Mouse (Mus musculus) left cerebral cortex, postnatal 4 days (tissue): ENCODE measurements at regions not wholly inside any gene's neighbourhood (a gene's known extent, or its start where the extent isn't known, plus 50 kb on each side); places are given as distances from the start of the nearest gene placed in this dataset.

Source experiments
- DNase-seq: peaks from one replicate; pipeline ENCODE4 v3.0.0-alpha.2; 2022
- intact Hi-C: fragments of 180-260 bp; cut with DNase I; formaldehyde crosslinking; loops from one replicate; pipeline ENCODE4 v1.15.1; 2025

DNA sequence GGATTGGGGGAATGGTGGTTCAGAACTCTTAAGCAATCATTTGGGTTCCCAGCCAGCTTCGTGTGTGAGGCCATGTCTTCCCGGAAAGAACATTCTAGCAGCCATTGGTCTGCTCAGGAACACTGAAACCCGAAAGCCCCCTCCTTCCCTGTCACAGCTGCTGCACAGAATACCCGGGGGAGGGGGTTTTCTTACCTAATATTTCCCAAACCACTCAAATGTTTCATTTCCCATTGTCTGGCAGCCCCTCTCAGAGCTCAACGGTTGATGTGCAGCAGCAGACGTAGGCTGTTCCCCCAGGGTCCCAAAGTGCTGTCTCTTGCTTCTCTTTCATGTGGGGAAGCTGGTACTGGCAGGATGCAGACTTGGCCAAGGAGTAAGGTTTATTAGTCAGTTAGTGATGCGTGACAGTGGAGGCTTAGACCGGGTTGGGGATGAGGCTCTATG is 132.4 kb downstream of the 2410131K14Rik start:
- intact Hi-C loops, result no loop called here
- DNase-seq, result peak; percentile 28

DNA sequence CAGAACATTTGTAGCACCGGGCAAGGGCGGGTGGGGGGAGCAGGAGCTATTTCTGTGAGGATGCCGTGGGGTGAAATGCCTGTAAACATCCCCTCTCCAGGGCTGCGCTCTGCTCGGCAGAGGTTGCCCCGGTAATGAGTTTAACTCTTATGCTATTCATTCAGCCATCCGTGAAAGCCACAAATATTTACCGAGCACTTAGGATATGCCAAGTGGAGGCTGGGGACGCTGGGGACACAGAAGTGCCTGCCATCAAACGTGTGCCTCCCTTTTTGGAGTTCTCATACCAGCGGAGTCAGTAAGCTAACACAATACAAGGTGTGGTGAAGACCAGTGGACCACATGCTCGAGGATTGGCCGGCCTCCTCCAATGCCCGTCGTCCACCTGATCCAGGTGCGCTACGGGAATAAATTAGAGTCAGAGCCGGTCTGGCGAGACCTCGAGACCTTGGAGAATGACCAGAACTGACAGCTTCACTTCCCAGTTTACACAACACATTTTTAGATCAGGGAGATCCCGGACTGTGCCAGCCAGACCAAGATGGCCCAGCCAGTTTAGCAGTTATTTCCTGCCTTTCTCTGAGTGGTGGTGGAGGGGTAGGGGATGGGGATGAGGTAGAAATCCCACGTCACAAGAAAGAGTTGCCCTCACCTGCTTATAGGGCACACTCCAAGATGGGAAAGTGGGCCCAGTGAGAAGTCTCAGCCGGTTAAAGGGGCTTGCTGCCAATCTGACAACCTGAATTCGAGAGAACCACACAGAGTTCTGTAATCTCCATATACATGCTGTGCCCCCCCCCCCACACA is 134.4 kb downstream of the 2410131K14Rik start:
- no peak for DNase-seq
- intact Hi-C loops, result no loop called here

DNA sequence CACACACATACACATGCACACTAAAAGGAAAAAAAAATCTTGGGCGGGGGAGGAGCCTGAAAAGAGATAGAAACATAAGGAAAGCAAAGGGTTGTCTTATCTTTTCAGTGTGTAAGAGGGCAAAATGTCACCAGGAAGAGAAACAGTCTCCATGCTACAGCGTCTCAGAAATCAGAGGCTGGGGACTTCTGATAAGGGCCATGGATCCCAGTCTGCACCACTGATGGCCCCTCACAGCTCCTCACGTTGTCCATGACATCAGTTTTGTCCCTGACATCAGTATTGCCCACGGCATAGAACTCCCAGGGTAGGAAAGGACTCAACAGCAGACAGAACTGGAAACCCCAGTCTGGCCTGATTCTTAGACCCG is 135.0 kb downstream of the 2410131K14Rik start:
- intact Hi-C loops, result no loop called here
- no peak for DNase-seq

DNA sequence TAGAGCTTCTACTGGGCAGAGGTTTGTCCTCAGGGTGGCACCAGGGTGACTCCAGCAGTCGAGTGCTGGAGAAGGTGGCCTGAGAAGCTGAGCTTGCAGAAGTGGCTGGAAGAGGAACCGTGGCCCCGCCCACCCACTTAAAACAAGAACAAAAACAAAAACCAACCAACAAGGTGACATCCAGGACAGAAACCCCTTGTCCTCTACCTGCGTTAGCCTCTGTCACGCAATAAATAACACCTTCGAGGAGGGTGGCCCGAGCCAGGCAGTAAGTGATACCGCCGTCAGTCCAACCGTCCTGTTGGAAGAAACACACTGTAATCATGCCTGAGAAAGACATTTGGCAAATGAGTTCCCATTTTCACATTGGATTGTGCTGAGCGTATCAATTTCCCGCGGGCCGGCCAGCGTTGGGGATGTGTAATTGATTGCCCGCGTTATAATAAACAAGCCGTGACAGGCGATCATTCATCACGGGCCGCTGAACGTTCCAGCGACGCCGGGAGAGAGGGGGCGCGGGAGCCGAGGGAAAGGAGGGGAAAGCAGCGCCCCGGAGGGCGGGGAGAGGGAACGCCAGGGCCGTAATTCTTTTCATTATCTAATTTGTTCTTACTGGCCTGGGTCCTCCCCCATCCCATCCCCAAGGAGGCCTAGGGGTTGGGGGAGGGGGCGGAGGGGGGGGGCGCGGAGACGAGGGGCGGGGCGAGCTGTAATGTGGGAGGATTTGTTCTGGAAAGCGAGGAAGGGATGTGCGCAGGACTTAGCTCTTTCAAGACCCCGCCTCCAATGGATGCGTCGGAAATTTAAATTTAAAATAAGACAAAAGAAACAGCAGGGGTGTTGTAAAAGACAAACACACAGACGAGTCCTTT is 135.6 kb downstream of the 2410131K14Rik start:
- peak; percentile 53 for DNase-seq
- intact Hi-C loops, result no loop called here

DNA sequence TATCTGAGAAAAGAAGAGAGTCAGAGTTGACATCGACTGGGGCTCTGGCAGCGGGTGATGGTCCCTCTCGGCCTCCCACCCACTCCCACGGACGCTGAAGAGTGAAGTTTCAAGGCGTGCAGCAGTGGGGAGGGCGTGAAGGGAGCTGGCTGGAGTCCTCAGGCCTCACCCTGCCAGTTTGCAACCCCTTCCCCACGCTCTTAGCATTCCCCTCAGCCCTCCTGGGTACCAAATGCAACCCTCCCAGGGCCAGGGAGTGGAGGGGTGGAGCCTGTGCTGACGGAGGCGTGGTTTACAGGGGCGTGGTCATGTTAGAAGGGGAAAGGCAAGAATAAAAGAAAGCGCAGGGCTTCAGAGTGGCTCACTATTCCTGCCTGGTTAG is 136.3 kb downstream of the 2410131K14Rik start:
- intact Hi-C loops, result no loop called here

DNA sequence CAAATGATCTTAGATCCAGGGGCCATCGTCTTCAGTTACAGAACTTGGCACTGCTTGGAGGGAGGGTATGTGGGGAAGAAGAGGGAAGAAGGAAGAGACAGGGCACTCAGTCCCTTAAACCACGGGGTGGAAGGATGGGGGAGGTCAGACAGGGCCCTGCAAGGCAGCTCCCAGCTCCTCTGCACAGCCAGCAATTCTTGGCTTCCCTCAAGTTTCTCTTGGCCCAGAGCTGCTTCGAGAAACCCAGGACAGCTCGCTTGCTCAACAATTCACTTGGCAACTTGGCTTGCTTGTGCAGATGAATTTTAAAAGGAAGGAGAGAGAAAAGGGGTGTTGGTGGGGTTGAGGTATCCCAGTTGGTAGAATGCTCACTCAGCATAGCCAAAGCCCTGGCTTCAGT is 141.1 kb downstream of the 2410131K14Rik start:
- intact Hi-C loops, result no loop called here
- DNase-seq, result no peak

More for the DNA sequence above, 136.3 kb downstream of the 2410131K14Rik start:
- DNase-seq, result peak; percentile 57

DNA sequence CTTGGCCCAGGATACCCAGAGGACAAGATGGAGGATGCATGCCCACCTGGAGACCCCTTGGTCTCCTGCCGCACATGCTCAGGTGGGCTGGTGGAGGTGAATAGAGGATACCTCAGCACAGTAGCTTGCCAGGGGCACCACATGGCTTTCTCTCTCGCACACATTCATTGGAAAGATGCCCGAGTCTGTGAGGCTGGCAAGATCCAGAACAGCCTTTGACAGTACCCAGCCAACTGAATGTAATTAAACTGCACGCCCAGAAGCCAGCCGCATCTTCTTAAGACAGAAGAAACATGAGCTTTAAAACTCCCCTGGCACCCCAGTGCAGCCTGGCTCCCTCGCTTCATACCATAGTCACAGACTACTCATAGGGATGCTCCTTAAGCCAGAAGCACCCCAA is 143.4 kb downstream of the 2410131K14Rik start:
- peak; percentile 77 for DNase-seq
- intact Hi-C loops, result no loop called here

DNA sequence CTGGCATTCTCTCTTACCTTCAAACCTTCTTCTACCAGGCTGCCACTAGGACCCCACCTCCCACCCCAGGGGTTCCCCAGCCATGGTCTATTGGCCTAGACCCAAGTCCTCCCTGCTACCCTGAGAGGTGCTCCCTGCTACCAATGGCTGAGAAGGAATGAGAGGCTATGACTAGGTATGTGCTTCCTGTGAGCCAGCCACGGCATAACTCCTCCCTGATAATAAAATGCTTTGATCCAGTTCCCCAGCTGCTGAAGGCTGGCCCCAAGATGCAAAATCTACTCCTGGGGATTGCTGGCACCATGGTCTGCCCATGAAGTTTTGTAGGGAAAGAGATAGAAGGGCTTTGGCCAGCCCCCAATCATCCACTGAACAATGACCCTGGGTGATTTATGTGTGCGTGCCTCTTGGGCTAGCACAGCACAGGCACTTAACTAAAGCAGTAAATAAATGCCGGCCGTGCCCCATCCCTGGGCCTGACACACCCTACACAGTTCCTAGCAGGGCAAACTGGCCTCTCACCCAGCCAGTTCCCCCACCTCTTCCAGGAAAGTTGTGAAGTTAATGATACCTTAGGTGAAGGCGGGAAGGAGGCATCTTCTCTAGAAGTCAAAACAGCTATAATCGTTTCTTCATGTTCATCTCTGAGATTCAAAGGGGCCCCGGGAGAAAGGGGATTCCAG is 145.8 kb downstream of the 2410131K14Rik start:
- DNase-seq, result no peak
- intact Hi-C loops, result no loop called here

DNA sequence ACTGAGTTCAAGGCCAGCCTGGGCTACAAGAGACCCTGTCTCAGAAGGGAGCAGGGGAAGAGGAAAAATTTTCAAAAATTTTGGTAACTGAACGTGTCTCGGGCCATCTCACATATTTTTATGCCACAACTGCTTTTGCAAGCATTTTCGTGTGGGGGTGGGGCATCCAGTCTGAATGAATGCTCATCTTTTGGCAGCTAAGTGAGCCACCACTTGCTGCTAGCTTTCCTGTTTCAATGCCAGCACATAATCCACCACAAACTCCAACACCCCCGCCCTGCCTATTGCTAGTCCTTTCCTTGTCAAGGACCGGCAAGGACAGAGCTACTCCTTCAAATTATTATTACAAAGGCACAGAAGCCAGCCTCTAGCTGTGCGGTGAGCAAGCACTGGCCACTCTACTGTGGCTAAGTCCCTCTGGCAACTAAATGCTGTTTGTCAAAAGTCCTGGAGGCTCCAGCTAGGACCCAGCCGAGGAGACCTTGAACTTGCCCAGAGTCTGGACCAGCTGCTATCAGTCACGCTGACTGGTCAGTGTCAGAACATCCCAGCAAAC is 148.0 kb downstream of the 2410131K14Rik start:
- intact Hi-C loops, result no loop called here
- peak; percentile 53 for DNase-seq

DNA sequence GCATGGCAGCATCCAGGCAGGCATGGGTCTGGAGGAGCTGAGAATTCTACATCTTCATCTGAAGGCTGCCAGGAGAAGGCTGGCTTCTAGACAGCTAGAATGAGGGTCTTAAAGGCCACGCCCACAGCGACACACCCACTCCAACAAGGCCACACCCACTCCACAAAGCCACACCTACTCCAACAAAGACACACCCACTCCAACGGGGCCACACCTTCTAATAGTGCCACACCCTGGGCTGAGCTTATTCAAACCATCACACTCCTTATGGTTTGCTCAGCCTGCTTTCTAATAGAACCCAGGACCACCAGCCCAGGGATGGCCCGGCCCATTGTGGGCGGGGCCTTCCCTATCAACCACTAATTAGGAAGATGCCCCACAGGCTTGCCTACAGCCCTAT is 149.0 kb downstream of the 2410131K14Rik start:
- intact Hi-C loops, result no loop called here
- DNase-seq, result no peak

DNA sequence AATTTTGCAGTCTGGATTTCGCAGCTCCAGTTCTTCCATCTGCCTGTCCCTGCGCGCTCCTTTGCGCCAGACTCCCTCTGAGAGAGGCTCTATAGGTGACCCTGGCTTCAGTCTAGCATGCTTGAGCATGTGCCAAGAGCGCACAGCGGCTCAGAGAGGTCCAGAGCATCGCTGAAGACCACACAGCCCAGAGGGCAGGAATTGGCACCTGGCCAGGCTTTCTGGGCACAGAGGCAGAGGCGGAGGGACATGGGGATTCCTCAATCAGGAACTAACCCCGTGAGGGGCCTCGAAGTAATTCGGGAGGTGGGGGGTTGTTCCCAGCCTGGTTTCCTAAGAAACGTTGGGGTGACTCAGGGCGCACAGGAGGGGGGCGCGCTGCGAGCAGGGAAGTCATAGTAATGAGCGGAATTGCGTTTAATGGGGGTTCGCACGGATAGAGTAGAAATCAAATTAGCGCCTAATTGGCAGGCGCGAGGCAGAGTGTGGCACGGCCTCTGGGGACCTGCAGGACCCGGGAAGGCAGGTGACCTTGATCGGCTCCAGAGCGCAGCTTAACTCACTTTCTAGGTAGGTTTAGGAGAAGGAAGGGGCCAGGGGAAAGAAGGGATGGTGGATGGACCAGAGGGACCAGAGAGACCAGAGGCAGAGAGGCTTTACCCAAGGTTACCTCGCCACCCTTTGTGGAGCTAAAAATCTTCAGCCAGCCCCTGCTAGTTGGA is 151.1 kb downstream of the 2410131K14Rik start:
- intact Hi-C loops, result no loop called here
- peak; percentile 75 for DNase-seq

DNA sequence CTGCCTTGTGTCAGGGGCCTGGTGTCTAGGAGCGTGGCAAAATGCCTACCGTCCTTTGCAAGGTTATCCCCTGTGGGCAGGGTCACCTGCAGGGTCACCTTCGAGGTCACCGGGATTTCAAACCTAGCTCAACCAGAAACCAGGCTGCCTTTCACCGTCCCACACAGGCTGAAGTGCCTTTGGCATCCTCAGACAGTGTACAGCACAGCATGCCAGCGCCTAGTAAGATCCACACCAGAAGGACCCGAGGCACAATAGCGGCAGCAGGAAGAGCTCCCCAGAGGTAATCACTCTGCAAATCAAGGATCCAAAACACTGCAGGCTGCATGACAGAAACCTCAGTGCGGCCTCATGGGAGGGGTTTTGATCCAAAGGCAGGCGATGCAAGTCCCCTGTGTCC is 155.9 kb downstream of the 2410131K14Rik start:
- intact Hi-C loops, result no loop called here
- no peak for DNase-seq

DNA sequence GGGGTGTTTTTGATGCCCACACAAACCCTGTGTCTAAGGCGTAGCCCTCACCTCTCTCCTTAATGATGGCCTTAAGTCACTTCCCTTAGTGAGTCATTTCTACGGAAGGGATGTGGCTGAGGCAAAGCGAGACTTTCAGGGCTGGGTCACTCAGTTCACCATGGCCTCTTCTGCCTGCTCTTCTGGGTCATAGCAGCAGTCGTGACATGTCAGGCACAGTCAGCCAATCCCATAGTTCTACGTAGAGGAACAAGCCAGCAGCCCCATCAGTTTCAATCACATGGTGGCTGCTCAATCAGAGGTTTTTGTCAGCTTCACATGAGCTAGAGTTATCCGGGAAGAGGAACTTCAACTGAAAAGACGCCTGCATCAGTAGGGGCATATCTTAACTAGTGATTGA is 156.1 kb upstream of the Med13l start:
- DNase-seq, result no peak
- intact Hi-C loops, result no loop called here

DNA sequence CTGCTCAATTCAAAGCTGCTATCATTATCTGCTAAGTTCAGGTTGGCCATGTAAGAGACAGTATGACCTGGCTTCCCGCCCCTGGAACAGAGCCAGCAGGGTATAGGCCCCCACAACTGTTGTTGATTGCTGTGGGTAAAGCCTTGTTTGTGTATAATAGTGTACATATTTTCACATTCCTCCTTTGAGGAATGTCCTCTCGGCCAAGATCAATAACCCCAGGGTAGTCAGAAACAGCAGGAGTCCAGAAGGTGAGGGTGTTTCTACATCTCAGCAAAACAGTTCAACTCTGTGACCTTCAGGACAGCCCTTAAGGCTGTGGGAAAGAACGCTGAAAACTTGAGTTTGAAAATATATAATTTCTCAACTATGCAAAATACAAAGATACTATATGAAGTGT is 155.1 kb upstream of the Med13l start:
- DNase-seq, result no peak
- intact Hi-C loops, result no loop called here

DNA sequence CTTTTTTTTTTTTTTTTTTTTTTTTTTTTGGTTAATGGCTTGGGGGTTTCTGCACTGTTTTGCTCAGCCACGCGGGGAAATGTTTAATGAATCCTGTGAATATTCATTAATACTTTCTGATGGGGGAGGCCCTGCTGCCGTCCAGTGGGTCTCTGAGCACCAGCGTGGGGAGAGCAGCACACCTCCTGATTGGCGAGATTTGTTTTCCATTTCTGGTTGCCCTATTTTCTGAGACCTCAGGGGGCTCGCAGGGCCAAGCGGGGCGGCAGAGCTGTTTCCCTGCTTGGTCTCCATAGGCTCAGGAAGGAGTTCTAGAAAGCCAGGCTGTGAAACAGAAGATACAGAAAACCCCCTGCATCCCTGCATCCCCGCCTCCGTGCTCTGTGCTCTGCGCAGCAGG is 153.0 kb upstream of the Med13l start:
- no peak for DNase-seq
- intact Hi-C loops, result no loop called here

DNA sequence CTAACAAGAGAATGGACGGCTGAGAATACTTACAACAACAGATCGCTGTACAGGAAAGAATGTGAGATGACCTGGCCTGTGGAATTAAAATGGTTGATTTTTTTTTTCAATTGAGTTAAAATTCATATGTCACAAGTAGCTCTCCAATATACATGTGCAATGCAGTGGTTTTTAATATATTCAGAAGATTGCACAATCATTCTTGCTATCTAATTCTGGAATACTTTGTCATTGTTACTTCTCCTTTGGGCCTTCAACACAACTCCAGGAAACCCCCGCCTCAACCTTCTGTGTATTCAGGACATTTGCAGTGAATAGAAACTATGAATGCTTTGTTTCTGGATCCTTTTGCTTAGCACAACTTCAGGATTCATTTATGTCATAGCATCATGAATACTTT is 152.5 kb upstream of the Med13l start:
- no peak for DNase-seq
- intact Hi-C loops, result no loop called here

DNA sequence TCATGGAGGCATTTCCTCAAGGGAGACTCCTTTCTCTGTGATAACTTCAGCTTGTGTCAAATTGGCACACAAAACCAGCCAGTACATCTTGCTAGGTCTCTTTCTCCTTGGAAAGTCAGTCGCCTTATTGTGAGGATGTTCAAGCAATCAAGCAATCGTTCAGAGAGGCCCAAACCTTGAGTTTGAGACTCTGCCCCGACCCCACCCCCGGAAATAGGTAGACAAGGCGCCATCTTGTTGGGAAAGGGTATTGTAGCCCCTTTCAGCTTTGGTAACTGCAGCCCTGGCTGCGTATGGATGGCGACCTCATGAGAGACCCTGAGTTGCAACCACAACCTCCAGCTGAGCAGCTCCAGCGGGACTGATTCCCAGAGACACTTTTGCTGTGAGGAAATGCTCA is 151.7 kb upstream of the Med13l start:
- intact Hi-C loops, result no loop called here

DNA sequence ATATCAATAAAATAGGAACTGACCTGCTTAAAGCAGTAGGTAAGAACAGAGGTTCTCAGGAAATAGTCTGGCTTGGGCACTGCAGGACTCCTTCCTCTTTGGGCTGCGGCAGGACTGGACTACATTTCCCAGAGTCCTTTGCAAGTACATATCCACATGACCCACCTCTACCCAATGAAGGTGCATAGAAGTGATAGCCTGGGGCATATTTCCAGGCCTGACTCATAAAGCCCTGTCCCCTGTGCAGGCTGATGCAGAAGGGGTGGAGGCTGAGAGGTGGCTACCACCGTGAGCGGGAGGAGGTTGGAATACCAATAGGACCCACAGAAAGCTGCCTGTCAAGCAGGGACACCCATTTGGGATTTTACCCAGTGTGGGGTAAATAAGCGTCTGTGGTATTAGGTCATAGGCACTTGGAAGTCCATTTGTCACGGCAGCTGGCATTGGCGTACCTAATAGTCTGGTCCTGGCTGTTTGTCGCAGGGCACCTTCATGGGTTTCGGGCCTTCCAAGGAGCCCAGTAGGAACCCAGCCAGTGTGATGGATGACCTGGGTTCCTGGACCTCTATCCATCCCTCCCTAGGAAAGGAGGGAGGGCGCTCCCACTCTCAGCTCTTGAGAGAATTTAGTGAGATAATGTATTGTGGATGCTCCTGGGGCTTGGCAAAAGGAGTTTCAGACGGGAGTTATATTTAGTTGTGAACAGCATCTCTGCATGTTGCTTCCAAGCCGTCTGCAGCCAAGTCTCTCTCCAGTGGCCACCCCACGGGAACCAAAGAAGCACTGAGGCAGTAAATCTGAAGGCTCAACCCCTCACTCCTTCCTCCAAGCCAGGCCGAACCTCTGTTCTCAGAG is 146.8 kb upstream of the Med13l start:
- intact Hi-C loops, result no loop called here

More for the DNA sequence above, 151.7 kb upstream of the Med13l start:
- no peak for DNase-seq

DNA sequence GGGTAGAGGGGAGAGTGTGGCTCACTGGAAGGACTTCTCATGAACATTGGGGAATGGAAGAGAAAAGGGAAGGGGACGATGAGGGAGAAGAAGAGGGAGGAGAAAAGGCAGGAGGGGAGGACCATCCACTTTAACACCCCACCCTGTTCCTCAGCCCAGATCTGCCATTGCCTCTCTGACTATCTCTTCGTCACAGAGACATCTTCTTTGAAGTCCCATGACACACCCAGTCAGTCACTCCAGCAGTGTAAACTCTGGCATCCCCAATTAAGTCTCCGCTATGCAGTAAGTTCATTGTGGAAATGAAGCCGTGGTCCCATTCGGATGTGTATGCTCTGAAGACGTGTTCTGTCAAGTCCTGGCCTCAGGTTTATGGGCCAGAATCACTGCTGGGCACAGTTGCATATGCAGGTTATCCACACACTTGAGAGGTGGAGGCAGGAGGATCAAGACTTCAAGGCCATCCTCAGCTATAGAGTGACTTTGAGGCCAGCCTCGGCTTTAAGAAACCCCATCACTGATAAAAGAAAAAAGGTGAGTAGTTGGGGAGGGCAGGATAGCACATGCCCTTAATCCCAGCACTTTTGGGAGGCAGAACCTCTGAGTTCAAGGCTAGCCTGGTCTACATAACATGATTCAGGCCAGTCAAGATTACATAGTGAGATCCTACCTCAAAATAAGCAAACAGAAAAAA is 141.0 kb upstream of the Med13l start:
- intact Hi-C loops, result no loop called here

More for the DNA sequence above, 146.8 kb upstream of the Med13l start:
- peak; percentile 54 for DNase-seq

More for the DNA sequence above, 141.0 kb upstream of the Med13l start:
- DNase-seq, result no peak
